Mouse (Mus musculus): Measurements from ENCODE around the gene Dmrt1.

GRCm38 (mm10) chr19:25598626-25599025, 93.2 kb downstream of the Dmrt1 start:
- TF ChIP-seq EP300 (IDR thresholded peaks at IDR 0.05; ENCODE audit: low read depth) (no peak), CTCF (IDR thresholded peaks at IDR 0.05; ENCODE audit: low read depth) (no peak)
